Mouse (Mus musculus) T-helper 2 cell (primary cell): ENCODE measurements around the gene Psme2.

Experiments
- in situ Hi-C: fragments of 300-600 bp; cut with MboI, MseI; formaldehyde crosslinking; loops from one replicate; pipeline ENCODE4 v1.15.1; 2025; ENCODE audit warnings: high pct_unique_total_duplicates

The Psme2 gene

DNA sequence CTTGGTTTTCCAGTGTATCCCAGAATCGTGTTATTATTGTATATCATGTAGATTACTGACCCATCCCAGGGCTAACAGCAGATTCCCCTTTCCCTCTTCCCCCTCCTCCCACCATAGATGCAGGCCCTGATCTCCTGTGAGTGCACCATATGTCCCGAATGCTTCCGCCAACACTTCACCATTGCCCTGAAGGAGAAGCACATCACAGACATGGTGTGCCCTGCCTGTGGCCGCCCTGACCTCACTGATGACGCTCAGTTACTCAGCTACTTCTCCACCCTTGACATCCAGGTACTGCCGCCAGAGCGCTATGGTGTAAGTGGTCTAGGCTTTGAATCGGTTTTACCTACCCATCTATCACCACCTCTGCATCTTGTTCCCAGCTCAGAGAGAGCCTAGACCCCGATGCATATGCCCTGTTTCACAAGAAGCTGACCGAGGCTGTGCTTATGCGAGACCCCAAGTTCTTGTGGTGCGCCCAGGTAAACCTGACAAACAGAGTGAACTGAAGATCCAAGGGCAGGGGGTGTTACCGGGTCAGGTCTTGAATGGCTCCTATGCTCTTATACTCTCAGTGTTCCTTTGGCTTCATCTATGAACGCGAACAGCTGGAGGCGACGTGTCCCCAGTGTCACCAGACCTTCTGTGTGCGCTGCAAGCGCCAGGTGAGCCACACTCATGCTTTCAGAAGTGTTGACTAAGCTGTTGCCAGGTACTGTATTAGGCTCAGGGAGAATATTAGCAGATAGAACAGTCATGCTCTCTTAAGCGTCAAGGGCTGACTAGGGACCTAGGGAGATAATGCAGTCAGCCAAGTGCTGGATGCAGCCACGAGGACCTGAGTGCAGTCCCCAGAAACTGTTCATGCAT is 7.8 kb upstream of the Psme2 start:
- in situ Hi-C loops: no loop called here

DNA sequence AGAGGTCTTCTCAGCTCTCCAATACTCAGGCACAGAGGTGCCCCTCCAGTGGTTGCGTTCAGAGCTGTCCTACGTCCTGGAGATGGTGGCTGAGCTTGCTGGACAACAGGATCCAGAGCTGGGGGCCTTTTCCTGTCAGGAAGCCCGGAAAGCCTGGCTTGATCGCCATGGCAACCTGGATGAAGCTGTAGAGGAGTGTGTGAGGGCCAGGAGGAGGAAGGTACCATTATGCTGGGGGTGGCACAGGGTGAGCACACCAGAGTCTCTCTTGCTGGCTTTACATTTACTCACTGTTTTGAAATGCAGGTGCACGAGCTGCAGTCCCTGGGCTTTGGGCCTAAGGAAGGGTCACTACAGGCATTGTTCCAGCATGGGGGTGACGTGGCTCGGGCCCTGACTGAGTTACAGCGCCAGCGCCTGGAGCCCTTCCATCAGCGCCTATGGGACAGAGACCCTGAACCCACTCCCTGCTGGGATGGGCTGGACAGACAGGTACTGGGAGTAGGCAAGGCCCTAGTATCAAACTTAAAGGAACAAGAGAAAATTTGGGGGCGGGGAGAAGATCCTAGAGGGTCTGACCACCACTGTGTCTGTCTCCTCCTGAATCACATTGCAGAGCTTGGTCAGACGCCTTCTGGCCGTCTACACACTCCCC is 5.2 kb upstream of the Psme2 start:
- in situ Hi-C loops: no loop called here

DNA sequence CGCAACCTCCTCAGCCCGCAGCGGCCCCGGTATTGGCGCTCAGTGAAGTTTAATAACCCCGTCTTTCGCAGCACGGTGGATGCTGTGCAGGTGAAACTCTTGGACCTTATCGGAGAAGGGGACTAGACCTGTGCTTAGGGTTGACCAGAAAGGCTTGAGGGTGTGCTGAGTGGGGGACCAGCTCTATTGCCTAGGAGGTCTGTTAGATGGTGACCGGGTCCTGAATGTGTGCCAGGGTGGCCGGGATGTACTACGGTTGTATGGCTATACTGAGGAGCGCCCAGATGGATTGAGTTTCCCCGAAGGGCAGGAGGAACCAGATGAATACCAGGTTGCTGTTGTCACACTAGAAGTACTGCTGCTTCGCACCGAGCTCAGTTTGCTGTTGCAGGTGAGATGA is 1.3 kb upstream of the Psme2 start:
- in situ Hi-C loops: no loop called here

DNA sequence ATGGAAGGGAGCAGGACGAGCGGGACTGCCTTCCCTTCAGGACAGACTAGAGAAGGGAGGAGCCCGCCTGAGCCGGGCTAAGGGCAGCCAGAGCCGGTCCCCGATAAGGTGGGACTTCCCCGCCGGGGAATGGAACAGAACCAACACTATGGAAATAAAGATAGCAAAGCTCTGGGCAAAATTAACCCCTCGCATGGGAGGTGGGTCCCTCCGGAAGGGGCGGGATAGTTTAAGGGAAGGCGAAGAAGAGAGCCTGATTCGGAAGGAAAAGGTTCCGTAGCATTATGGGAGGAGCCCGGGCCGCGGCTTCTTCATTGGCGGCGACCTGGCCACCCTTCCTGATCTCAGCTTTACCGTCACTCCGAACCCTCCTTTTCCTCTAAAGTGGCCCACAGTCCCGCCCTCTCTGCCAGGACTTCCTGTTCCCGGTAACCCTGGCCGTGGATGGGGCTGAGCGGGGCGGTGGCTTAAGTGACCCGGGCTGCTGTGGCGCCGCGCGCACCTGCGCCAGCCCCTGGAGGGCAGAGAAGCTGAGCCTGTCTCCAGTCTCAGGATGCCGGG is 498 bp upstream of the Psme2 start, which contains the start of gene Rnf31:
Gene Rnf31, plus strand, starts transcription at position 378 of the 561 bp plus-strand sequence.
- in situ Hi-C loops: no loop called here

DNA sequence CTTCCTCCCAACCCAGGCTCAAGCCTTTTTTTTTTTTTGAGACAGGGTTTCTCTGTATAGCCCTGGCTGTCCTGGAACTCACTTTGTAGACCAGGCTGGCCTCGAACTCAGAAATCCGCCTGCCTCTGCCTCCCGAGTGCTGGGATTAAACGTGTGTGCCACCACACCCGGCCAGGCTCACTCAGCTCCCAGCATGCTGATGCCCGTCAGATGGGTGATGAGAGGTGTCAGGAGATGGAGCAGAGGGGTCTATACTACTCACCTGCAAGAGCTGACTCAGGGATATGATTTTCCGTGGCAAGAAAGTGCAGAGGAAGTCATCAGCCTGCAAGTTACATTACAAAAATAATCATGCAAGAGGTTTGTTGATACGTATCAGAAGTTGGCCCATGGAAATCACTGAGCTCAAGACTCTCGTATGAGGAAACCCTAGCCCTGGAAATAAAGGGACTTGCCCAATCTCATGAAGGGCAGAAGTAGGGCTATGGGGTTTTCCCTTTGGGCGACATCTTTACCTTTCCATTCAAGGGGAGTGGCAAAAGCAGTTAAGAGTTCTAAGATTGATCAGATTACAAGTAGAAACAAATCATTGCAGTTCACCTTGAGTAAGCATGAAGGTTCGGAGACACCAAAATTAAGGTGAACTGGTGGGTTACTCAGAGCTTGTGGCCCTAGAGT is 1.0 kb downstream of the Psme2 start:
- in situ Hi-C loops: no loop called here

DNA sequence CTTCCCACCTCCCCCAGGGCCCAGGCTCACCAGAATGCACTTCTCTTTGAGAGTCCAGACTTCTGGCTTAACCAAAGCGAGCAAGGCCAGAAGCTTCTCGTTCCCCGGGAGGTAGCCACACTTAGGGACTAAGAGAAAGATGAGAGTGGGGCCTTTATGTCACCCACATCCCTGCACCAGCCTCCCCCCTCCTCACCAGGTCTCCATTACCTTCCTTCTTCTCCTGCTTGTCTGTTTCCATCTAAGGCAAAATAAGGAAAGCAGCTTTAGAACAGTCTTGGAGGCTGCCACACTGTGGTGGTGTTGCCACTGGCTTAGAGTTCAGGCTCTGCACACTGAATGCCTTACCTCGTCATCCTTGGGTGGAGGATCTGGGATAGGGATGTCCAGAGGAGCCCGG is 1.6 kb downstream of the Psme2 start:
- in situ Hi-C loops: no loop called here

DNA sequence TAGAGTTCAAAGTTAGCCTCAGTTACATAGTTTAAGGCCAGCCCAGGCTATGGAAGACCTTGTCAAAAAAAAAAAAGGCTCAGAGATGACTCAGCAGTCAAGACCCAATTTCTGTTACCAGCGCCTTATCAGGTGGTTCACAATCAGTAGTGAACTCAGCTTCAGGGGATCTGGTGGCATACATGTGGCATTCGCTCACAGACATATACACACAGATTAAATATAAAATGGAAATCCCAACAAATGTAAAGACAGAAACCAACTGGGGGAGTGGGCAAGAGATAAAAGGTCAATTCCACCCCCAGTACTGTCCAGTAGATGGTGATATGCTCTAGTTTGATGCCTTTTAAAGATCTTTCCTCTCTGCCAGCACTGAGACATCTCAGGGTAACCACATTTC is 4.8 kb downstream of the Psme2 start:
- in situ Hi-C loops: no loop called here

DNA sequence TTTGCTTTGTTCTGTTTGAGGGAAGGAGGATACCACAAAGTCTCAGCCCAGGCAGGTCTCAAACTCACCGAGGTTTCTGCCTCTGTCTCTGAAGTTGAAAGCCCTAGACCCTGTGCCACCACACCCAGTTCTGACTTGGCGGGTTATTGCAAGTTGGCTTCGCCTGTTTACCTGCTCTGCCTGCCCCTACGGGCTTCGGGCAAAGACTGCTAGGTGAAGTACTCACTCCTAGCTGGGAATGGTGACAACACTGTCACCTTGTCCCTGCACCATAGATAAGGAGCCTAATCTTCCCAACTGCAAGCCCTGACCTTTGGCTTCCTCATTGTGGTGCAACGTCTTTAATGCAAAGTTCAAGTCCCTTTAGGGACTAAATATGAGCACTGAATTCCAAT is 5.3 kb downstream of the Psme2 start:
- in situ Hi-C loops: no loop called here

DNA sequence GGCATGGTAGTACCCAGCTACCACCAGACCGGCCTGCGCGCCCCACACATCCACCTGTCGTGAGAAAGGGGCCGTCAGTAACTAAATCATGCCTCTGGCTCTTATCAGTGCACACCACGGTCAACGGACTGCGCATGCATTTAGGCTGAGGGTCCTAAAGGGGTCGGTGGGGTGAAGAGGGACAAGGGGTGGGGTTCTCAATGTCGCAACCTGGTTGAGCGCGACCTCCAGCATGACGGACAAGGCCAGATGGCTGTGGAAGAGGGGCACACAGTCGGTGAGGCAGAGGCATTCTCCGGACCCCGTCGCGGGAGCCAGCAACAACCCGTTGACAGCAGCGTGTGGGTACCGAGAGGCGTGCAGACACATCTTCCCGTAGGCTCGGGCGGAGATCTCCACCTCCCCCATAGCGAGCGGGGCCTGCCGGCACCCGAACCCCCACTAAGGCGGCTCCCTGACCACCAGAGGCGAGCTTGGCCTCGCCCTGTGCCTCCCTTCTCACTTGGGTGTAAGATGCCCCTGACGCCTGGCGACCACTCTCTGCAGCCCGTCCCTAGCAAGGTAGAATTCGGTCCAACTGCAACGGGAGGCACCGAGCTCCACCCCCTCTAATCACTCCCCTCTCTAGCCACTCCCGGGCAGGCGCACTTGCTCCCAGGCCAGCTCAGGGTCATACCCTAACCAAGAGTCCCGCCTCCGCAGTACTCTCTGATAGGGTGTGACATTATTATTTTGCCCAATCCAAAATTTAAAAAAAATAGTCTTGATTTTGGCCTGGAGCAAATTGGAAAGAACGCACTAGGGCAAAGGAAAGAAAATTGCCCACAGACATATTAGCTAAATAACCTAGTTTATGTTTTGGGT is 6.0 kb downstream of the Psme2 start, which contains the start of gene Emc9:
Gene Emc9, minus strand, starts transcription at position 601 of the 864 bp plus-strand sequence.
- in situ Hi-C loops: no loop called here

DNA sequence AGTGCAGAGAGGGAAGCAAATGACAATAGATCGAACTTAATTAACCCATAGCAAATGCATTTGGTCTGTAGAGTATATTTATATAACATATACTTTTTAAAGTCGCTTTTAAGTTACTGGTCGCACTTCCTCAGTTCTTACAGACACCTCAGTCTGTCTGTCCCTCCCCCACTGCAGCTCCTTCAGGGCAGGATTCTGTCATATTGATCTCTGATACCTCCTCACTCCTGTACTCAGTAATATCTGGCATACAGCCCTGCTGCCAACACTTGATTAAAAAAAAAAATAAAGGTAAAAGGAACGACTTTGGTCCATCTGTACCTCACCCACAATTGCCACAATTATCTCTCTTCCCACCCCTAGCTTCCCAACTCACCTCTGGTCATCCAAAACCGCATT is 6.6 kb downstream of the Psme2 start:
- in situ Hi-C loops: no loop called here

DNA sequence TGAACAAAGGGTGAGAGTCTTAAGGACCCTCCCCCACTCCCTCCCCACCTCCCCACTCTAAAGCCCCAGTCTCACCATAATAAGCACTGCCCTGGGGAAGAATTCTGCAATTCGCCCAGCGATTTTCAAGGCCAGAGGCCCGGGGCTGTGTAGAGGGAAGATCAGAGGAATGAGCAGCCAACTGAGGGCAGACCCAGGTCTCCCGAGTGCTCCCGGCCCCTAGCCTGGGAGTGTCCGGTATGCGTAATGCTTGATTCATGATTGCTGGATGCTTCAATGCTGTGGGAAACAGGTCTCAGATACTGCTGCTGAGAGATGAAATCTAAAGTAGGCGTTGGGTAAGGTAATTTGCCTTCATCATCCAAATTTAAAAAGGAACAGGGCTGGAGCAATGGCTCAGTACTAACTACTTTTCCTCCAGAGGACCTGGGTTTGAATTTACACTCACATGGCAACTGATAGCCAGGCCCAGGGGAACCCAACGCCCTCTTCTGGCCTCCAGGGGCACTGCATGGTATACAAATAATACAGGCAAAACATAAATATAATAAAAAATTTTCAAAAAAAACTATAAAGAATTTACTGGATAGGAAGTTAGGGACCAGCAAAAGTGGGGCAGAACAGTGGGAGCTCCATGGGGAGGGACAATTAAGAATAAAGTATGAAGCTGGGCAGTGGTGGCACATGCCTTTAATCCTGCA is 8.8 kb downstream of the Psme2 start:
- in situ Hi-C loops: no loop called here

DNA sequence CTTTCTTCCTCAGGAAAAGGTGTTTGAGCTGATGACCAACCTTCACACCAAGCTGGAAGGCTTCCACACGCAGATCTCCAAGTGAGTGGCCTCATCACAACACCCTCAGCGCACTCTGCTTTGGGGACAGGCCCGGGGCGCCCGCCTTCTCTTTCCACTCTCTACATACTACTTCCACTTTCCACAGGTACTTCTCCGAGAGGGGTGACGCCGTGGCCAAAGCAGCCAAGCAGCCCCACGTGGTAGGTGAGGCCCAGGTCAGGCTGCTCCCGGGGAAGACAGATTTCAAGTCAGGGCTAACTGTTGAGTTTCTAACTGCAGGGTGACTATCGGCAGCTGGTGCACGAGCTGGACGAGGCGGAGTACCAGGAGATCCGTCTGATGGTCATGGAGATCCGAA is 10.2 kb downstream of the Psme2 start:
- in situ Hi-C loops: no loop called here

DNA sequence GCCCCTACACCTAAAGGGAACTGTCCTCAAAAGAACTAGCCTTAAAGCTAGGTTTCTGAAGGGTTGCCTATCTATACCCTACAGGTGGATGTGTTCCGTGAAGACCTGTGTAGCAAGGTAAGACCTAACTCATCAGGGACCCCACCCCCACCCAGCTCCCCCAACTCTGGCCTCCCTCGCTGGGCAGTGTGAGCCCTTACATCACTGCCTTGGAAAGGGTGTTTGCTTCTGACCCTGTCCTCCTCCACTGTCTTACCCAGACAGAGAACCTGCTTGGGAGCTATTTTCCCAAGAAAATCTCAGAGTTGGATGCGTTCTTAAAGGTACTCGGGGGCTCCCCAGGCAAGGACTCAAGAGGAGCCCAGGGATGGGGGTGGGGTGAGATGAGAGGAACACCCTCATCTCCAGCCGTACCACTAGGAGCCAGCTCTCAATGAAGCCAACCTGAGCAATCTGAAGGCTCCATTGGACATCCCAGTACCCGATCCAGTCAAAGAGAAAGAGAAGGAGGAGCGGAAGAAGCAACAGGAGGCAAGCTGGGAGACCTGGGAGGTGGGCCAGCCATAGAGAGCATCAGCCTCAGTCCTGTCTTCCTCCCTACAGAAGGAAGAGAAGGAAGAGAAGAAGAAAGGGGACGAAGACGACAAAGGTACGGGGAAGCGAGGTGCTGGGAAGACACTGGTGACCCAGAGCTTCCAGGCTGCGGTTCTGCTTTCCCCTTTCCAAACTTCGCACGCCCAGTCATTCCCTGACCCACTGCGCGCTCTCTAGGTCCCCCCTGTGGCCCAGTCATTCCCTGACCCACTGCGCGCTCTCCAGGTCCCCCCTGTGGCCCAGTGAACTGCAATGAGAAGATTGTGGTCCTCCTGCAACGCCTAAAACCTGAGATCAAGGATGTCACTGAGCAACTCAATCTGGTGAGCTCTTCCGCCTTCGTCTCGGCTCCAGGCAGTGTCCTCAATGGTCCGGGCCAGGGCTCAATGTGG is 11.1 kb downstream of the Psme2 start:
- in situ Hi-C loops: no loop called here

DNA sequence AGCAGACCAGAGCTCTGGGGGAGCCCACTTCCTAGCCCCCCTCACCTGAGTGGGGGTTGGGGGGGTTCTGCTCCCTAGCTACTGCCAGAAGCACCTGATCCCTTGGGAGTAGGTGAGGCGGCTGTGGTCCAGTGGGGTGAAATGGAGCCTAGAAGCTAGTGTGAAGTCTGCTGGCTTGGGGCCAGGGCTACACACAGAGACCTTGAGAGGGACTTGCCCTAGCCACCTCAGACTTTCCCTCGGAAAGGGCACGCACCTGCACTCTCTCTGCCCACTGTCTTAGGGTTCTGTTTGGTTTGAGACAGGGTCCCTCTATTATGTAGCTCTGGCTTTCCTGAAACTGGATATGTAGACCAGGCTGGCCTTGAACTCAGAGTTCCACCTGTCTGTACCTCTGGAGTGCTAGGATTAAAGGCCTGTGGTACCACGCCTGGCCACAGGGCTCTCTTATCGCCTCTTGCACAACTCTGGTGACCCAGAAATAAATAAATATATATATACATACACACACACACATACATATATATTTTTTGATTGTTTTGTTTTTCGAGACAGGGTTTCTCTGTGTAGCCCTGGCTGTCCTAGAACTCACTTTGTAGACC is 12.1 kb downstream of the Psme2 start:
- in situ Hi-C loops: no loop called here

DNA sequence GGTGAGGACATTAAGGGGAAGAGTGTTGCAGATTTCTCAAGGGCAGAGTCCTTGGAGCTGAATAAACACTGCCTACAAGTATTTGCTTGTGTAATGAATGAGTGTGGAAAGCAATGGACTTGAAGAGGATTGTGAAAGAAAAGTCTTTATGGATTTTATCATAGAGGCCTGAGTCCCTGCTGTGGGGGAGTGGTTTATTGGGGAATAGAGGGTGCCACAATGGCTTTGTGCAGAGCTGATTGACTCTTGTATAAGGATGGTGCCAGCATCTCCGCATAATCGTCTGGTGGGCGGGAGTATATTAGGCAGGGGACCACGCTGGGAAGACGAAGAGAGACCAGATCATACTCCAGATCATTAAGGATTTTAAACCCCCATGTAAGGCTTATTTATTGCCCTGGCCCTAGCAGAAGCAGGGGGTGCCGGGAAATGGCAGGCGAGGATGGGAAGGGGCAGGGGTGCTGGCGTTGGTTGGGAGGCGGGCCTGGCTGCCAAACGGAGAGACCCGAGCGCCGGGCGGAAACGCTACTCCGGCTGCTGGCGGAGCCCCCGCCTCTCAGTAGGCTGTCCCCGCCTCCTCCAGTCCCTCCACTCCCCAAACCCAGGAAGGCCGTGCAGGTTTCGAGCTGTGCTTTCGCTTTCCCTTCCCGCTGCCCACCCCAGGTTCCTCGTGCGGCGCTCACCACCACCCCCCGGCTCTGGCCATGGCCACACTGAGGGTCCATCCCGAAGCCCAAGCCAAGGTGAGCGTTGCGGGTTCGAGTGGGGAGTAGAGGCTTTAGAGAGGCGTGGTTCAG is 12.8 kb downstream of the Psme2 start, which contains the start of gene Psme1:
Gene Psme1, plus strand, starts transcription at position 253 of the 797 bp plus-strand sequence.
- in situ Hi-C loops: no loop called here

DNA sequence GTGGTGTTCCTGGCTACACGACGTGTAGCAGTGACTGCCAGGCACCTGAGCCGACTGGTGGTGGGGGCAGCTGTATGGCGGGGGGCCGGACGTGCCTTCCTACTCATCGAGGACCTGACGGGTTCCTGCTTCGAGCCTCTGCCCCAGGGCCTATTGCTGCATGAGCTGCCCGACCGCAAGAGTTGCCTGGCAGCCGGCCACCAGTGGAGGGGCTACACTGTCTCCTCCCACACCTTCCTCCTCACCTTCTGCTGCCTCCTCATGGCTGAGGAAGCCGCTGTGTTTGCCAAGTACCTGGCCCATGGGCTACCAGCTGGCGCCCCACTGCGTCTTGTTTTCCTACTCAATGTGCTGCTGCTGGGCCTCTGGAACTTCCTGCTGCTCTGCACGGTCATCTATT is 14.5 kb downstream of the Psme2 start:
- in situ Hi-C loops: no loop called here

DNA sequence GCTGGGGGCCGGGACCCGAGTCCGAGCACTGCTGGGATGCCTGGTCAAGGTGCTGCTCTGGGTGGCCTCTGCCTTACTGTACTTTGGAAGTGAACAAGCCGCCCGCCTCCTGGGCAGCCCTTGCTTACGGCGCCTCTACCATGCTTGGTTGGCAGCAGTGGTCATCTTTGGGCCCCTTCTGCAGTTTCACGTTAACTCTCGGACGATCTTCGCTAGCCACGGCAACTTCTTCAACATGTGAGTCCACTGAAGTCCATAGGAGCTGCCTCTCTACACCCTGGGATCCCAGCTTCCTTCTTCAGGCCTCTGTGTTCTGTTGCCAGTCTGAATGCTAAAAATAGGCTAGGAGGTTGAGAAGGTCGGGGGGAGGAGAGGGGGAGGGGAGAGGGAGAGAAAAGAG is 15.2 kb downstream of the Psme2 start:
- in situ Hi-C loops: no loop called here

DNA sequence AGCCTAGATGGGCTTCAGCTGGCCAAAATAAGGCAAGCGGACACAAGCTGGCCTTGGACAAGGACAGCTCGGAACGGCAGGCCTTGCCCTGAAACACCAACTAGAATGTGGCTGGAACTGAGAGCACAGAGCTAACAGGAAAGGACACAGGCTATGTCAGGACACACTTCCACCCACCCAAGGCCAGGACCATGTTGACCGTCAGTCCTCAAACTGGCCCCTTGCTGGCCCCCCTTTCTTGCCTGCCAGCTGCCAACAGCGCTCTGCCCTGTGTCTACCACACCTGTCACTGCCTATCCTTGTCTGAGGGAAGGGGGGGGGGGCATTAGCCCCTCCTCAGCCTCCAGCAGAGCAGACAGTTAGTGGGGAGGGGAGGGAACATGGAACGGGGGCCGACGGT is 15.6 kb downstream of the Psme2 start, which contains the start of gene Fitm1:
Gene Fitm1, plus strand, starts transcription at position 316 of the 400 bp plus-strand sequence.
- in situ Hi-C loops: no loop called here
